9 mouse cellular contexts compared by ENCODE assay signal in genomic region chrX:140342393-140343163, GRCm38 (mm10). TPM values are rescaled to one million over a fixed set of nuclear protein-coding genes. Genes with fewer than 3 reads are reported as not detected.
A peak's percentile ranks its signal among the peaks of the same experiment; 100 is the strongest.
DNase-seq lines count a peak whose midpoint lies in the region; ATAC-seq lines count a peak whose summit lies in the region.
"Had no signal": no experiment of that assay in that cellular context is flagged by ENCODE, and none has a peak within 500 bp of the region (broad histone marks: within the 10 kb centered on the region; RNA-seq: fewer than 3 reads in every experiment).

No protein-coding gene starts in this region.

- no peak overlapping the region for H3K27ac ChIP-seq in heart, embryonic 14.5 days (replicated peaks in 1 of 2; ENCODE audit: control insufficient read depth in 1 of 2, insufficient read depth in 1 of 2, low read depth in 2 of 2, low read length in 2 of 2)
- no peak overlapping the region for H3K27ac ChIP-seq in hindbrain, embryonic 11.5 days (ENCODE audit: low read depth, low read length)
- 0 out of 2 replicates have a peak overlapping the region, but pooled peaks have one; percentile 7 for H3K27ac ChIP-seq in midbrain, embryonic 12.5 days (replicated peaks)

- peak overlapping the region; percentile 41; the same call in 1 of the 2 replicates for H3K9ac ChIP-seq in heart, embryonic 14.5 days (ENCODE audit: low read length)
- peak overlapping the region; percentile 54 for H3K9ac ChIP-seq in hindbrain, embryonic 11.5 days (ENCODE audit: low read depth, low read length)
- H3K9ac ChIP-seq in midbrain, embryonic 12.5 days (replicated peaks) = peak overlapping the region; percentile 39; the same call in 1 of the 2 replicates

- H3K36me3 ChIP-seq in heart, embryonic 14.5 days (ENCODE audit: control insufficient read depth, insufficient read depth, low read length) = no peaks in the 10 kb centered on the region
- no peaks in the 10 kb centered on the region for H3K36me3 ChIP-seq in hindbrain, embryonic 11.5 days (ENCODE audit: control insufficient read depth, insufficient read depth, low read length)
- no peaks in the 10 kb centered on the region for H3K36me3 ChIP-seq in midbrain, embryonic 12.5 days

- no peaks in the 10 kb centered on the region; a peak in 1 of 4 replicates for H3K4me1 ChIP-seq in heart, embryonic 14.5 days (ENCODE audit: control insufficient read depth in 2 of 2, insufficient read depth in 2 of 2, low read length in 2 of 2)
- H3K4me1 ChIP-seq in hindbrain, embryonic 11.5 days (replicated peaks; ENCODE audit: control insufficient read depth, insufficient read depth, low read length) = no peaks in the 10 kb centered on the region
- no peaks in the 10 kb centered on the region for H3K4me1 ChIP-seq in midbrain, embryonic 12.5 days

- H3K4me2 ChIP-seq in heart, embryonic 14.5 days (ENCODE audit: low read length) = peak overlapping the region; percentile 74
- peak overlapping the region; percentile 62 for H3K4me2 ChIP-seq in hindbrain, embryonic 11.5 days (replicated peaks; ENCODE audit: low read depth, low read length)
- H3K4me2 ChIP-seq in midbrain, embryonic 12.5 days (replicated peaks) = peak overlapping the region; percentile 64

- peak overlapping the region; percentile 38 to 39 for H3K4me3 ChIP-seq in heart, embryonic 14.5 days (ENCODE audit: control insufficient read depth in 1 of 2, insufficient read depth in 1 of 2, low read depth in 1 of 2, low read length in 2 of 2)
- peak overlapping the region; percentile 24 for H3K4me3 ChIP-seq in hindbrain, embryonic 11.5 days (ENCODE audit: low read depth, low read length)
- peak overlapping the region; percentile 38 for H3K4me3 ChIP-seq in midbrain, embryonic 12.5 days

- intact Hi-C loops in heart, postnatal 25 days (cut with DNase I) = no loop called here

- ATAC-seq in heart, embryonic 14.5 days (ENCODE audit: insufficient number of reproducible peaks, insufficient read depth, low FRiP score, low read depth) = no peak
- ATAC-seq in hindbrain, embryonic 11.5 days (ENCODE audit: low FRiP score) = peak; percentile 74
- ATAC-seq in midbrain, embryonic 12.5 days (ENCODE audit: low FRiP score, low read depth) = peak; percentile 70; the same call in 1 of the 2 replicates

- no peaks in the 10 kb centered on the region for H3K9me3 ChIP-seq in heart, embryonic 14.5 days (ENCODE audit: control insufficient read depth, low read length)
- no peaks in the 10 kb centered on the region for H3K9me3 ChIP-seq in hindbrain, embryonic 11.5 days (ENCODE audit: control insufficient read depth, low read length)
- H3K9me3 ChIP-seq in midbrain, embryonic 12.5 days = no peaks in the 10 kb centered on the region

- no peak for DNase-seq in heart, postnatal 25 days (ENCODE audit: low spot score)
- DNase-seq in ZHBTc4 (ENCODE audit: low read depth, low spot score) (peak; percentile 4), adipocyte (ENCODE audit: low spot score) (no peak)
- DNase-seq in hindbrain, embryonic 11.5 days (ENCODE audit: low spot score) = peak; percentile 11
- DNase-seq in urinary bladder, postnatal 14 days (ENCODE audit: low spot score) = no peak
- DNase-seq in thymus, postnatal 14 days = no peak
- DNase-seq: heart, adult 18-20 months had no signal

- peaks cover 10% of the 10 kb centered on the region for H3K27me3 ChIP-seq in heart, embryonic 14.5 days (ENCODE audit: control insufficient read depth, insufficient read depth, low read length)
- no peaks in the 10 kb centered on the region; the same call in 1 of the 2 replicates for H3K27me3 ChIP-seq in hindbrain, embryonic 11.5 days (ENCODE audit: control insufficient read depth, insufficient read depth, low read length)
- peaks cover 61% of the 10 kb centered on the region for H3K27me3 ChIP-seq in midbrain, embryonic 12.5 days

- WGBS in heart, embryonic 14.5 days = 23% methylated on average over 23 of the region's 25 CpGs
- WGBS in hindbrain, embryonic 11.5 days = 9% methylated on average over 18 of the region's 25 CpGs
- WGBS in midbrain, embryonic 12.5 days = 31% methylated on average over 25 of the region's 25 CpGs

RNA-seq across cellular contexts. Expression of gene Frmpd3, which starts 0.5 kb away (rescaled TPM):
- polyA plus RNA-seq in heart, embryonic 14.5 days (2014; fragmentation: Nextera tagmentation; extraction: Ambion mirVana) = 0.07 and 0.18 TPM in 2 replicates
- total RNA-seq in heart, postnatal 25 days (2021) = under 1 TPM in 1 of 2 experiments, not detected in 1; 0.03 TPM
- 1.8 and 2.2 TPM in 2 replicates for polyA plus RNA-seq in hindbrain, embryonic 11.5 days (2014; fragmentation: Nextera tagmentation; extraction: Ambion mirVana)
- 2.8 and 2.9 TPM in 2 replicates for polyA plus RNA-seq in midbrain, embryonic 12.5 days (2016; fragmentation: Nextera tagmentation; extraction: Ambion mirVana)
- total RNA-seq: heart, adult 18-20 months had no signal

Comparison
In these comparisons a context has a peak if more than half of its experiments do, and no peak if none do; other contexts are left out.
1. DNase-seq: peak in ZHBTc4 (single experiment) and hindbrain, embryonic 11.5 days (single experiment); none in heart, postnatal 25 days (single experiment), urinary bladder, postnatal 14 days (single experiment), thymus, postnatal 14 days (single experiment) and adipocyte (single experiment).
2. Peak in every context shown above with its lines, with median percentiles within 50 percentile points of each other: H3K4me2 ChIP-seq, H3K4me3 ChIP-seq and H3K9ac ChIP-seq.